Mouse (Mus musculus) CD8-positive naive resting alpha-beta T cell, adult 2 months (primary cell): Measurements from ENCODE around the gene Rbl1.
A peak's percentile ranks its signal among the peaks of the same experiment; 100 is the strongest.
"Not testable (repeated sequence)": the region's sequence is repeated elsewhere in the genome, so short reads cannot be mapped to it uniquely, and the experiment has no call there.

Experiments
- DNase-seq, 2 experiments: peaks; one replicate each; pipeline ENCODE4 v3.0.0; 2022; ENCODE audit warnings: low read depth in 2 of 2, low spot score in 2 of 2

Gene Rbl1

DNA sequence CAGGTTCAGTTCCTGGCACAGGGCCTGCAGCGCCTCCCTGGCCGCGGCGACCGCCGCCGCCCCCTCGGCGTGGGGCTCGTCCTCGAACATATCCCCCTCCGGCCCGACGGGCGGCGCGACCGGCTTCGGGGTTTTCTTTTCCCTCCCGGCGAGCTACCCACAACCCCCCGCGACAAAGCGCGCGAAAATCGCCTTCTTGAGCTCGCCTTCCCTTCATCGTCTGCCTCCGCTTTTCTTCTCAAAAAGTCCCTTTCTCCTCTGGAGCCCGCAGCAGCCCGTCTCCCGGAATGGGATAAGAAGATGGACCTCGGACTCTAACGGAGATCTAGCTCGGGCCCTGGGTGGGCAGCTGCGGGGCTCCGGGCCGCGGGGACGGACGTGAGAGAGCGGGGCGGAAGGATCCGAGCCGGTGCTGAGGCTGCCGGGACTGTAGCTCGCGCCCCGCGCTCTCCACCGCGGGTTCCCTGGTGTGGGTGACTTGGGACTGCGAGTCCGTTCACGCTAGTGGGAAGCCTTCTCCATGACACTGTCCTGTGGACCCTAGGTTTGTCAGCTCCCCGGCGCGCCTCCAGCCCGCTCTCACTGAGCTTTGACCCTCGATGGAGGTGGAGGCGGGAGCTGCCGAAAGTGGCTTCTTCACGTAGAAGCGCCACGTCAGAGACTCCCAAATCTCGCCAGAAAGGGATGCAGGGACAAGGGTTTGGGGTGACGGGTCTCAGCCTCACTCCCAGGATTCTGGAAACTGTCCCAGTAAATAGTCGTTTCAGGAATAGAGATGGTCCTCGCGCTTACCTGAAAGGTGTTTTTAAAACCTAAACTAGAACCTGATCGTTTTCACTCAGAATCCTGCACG is at the start of gene Rbl1:
Gene Rbl1 (minus strand): TSS at position 169 of the 853 bp plus-strand sequence.
- peak; percentile 84 to 92 for DNase-seq

- no peak for DNase-seq
Observed at GRCm38 (mm10) chr2:157248111-157248510, 43.8 kb upstream of the Rbl1 start.

DNA sequence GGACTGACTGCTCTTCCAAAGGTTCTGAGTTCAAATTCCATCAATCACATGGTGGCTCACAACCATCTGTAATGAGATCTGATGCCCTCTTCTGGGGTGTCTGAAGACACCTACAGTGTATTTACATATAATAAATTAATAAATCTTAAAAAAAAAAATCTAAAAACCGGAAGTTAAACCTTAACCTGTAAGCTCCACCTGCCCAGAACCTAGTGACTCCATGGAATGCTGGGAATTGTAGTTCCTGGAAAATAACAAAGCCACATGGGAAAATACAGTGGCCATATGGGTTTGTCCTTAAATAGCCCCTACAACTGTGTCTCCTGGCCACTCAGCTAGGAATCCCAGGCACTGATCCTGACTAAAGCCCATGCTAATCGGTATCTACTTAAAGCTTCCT is 41.3 kb upstream of the Rbl1 start:
- no peak for DNase-seq

- no peak for DNase-seq
Observed at GRCm38 (mm10) chr2:157245001-157245400, 40.7 kb upstream of the Rbl1 start.

- no peak for DNase-seq
Observed at GRCm38 (mm10) chr2:157235946-157236345, 31.6 kb upstream of the Rbl1 start.

DNA sequence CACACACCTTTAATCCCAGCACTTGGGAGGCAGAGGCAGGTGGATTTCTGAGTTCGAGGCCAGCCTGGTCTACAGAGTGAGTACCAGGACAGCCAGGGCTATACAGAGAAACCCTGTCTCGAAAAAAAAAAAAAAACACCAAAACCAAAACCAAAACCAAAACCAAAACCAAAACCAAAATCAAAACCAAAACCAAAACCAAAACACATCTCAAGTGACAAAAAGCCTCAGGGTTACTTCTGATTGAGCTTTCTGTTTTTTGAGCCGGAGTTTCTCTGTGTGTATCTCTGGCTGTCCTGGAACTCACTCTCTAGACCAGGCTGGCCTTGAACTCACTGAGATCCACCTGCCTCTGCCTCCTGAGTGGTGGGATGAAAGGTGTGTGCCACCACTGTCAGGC is 17.6 kb upstream of the Rbl1 start:
- not testable (repeated sequence) for DNase-seq

- DNase-seq = no peak
Observed at GRCm38 (mm10) chr2:157220108-157220507, 15.8 kb upstream of the Rbl1 start.

DNA sequence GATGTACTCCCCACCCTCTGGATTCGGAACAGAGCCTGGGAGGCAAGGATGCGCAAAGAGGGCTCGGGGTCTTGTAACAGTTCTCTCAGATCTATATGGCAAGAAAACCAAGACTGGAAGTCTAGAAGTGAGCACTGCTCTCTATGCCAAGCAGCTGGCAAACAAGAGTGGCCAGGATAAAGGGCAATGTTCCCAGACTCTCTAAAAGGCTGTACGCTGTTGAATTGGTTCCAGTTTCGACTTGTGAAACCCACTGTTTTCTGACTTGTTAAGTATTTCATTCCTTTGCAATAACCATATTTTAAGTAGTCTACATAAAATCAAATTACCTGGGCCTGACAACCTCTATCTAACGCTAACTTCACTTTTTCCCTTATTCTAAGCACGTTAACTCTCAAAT is 7.4 kb upstream of the Rbl1 start:
- no peak for DNase-seq

GRCm38 (mm10) chr2:157203459-157204365 is 622 bp downstream of the Rbl1 start:
- peak; percentile 37 to 41 for DNase-seq

DNA sequence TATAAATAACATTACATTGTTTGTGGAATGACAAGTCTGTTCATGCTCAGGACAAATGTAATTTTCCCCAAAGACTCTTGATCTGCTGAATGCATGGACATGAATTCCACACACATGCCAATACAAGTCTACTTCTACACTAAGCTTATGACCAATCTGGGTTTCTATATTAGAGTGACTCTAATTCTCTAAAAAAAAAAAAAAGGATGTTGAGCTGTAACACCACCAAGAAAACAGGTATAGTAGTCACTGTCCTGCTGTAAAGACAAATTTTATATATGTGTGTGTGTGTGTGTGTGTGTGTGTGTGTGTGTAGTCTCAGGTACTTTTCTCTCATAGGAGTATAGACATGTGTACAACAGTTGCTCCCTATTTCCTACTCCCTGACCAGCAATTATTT is 1.3 kb downstream of the Rbl1 start:
- DNase-seq = no peak

DNA sequence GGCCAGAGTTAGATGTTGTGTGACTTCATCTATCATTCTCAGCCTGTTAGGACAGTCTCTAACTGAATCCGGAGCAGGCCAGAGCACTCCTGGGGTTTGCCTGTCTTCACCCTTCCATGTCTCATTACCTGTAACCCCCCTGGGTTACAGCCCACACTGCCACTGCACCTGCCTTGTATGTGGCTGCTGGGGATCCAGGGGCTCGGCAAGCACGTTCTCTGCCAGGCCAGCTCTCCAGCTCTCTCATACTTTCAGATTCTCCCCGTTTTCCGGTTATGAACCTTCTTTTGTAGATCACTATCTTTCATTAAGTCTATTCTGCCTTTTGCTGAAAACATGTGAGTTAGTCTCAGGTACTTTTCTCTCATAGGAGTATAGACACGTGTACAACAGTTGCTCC is 2.0 kb downstream of the Rbl1 start:
- DNase-seq = no peak

DNA sequence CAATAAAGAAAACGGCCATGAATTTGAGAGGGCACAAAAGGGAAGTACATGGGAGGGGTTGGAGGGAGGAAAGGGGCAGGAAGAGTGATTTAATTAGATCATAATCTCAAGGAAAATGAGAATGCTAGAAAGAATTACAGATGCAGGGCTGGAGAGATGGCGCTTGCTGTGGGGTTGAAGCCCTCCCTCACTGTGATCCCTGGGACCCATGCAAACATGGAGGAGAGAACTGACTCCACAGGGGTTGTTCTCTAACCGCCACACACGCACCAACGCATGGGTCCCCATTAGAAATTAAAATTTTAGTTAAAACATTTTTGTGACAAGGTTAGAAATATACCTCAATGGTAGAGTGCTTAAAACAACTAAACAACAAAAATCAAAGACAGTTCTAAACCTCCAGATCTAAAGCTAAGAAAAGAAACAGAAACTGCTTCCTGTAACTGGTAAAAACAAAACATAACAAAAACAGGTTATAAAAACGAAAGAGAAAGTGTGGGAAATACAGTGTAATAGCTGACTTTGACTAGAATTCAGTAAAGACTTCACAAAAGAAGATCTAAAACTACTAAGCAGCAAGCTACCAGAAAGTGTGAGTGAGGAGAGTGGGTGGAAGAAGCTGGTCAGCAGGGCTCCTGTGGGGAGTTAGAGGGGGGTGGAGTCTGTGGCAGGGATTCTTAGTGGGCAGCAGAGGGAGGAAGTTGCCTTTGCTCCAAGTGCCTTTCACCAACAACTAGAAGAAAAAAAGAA is 3.1 kb downstream of the Rbl1 start:
- peak; percentile 17 to 49 for DNase-seq

- DNase-seq = not testable (repeated sequence)
Observed at GRCm38 (mm10) chr2:157198405-157198804, 5.9 kb downstream of the Rbl1 start.

DNA sequence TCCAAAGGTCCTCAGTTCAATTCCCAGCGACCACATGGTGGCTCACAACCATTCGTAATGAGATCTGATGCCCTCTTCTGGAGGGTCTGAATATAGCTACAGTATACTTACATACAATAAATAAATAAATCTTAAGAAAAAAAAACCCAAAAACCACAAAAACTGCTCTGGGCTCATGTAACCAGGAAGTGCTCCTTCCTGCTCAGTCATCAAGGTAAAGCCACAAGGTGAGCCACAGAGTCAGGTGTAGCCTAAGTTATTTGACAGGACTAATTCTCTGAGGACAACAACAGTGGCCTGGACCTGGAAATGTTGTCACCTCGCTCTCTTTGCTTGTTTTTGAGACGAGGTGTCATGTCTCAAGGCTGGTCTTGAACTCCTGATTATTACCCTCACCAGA is 13.7 kb downstream of the Rbl1 start:
- no peak for DNase-seq

GRCm38 (mm10) chr2:157187223-157187622 is 17.1 kb downstream of the Rbl1 start:
- DNase-seq = no peak

- no peak for DNase-seq
Observed at GRCm38 (mm10) chr2:157186504-157186903, 17.8 kb downstream of the Rbl1 start.

- no peak for DNase-seq
Observed at GRCm38 (mm10) chr2:157185022-157185660, 19.2 kb downstream of the Rbl1 start.

DNA sequence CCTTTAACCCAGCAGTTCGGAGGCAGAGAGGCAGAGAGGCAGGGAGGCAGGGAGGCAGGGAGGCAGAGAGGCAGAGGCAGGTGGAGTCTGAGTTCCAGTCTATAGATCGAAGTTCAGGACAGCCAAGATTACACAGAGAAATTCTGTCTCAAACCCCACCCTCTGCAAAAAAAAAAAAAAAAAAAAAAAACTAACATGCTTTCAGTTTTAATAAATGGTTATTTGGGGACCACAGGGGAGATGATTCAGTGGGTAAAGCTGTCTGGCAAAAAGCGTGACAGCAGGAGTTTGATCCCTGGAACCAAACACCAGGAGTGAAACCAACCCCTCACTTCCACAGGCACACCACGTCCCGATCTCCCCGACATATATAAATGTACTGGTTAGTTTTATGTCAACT is 26.2 kb downstream of the Rbl1 start:
- DNase-seq = no peak

DNA sequence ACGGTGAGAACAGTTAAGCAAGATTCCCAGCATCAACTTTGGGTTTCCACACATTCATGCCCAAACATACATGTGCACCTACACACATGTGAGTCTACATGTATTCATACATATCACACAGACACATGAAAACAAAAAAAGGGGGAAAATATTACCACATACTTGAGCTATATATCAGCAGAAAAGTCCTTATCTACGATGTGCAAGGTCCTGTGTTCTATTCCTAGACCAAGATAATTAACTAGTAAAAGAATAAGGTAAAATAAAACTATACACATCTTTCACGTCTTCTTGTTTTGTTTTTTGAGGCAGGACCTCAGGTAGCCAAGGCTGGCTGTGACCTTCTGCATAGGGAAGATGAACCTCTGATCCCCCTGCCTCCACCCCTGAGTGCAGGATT is 28.1 kb downstream of the Rbl1 start:
- DNase-seq = no peak

GRCm38 (mm10) chr2:157174416-157174815 is 29.9 kb downstream of the Rbl1 start:
- no peak for DNase-seq

DNA sequence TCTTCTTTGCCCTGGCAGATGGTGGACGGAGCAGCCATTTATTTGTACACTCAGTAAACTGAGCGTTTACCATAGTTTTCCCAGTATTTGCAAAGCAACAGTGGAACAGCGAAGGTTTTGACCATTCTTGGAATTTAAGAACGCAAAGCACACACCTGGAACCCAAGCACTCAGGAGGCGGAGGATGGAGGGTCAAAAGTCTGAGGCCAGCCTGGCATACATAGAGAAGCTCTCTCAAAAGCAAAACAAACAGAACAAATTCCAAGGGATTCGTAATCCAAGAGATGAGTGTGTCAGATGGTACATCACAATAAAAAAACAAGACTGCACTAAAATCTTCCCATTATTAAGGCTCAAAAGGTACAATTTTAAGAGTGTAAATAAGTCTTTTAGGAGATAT is 30.8 kb downstream of the Rbl1 start:
- no peak for DNase-seq
